Comparison of ENCODE assay signal across 10 mouse cellular contexts in genomic region chr16:38131041-38131440, GRCm38 (mm10). TPM values are rescaled to one million over a fixed set of nuclear protein-coding genes. Genes with fewer than 3 reads are reported as not detected.
DNase-seq lines count a peak whose midpoint lies in the region; ATAC-seq and TF ChIP-seq lines count a peak whose summit lies in the region.
"Had no signal": no experiment of that assay in that cellular context is flagged by ENCODE, and none has a peak within 500 bp of the region (broad histone marks: within the 10 kb centered on the region; RNA-seq: fewer than 3 reads in every experiment).

No protein-coding gene starts in this region.

- no peaks in the 10 kb centered on the region for H3K9me3 ChIP-seq in kidney, embryonic 16.5 days (ENCODE audit: low read length)
- H3K9me3 ChIP-seq in midbrain, embryonic 16.5 days (replicated peaks; ENCODE audit: control insufficient read depth, low read length, poor library complexity, severe bottlenecking), result no peaks in the 10 kb centered on the region
- H3K9me3 ChIP-seq: embryonic facial prominence, embryonic 12.5 days; liver, embryonic 13.5 days had no signal

- H3K4me3 ChIP-seq in heart, adult 2 months, result peak overlapping the region; percentile 13; the same call in 1 of the 2 replicates
- H3K4me3 ChIP-seq in kidney, embryonic 16.5 days (ENCODE audit: low read length), result no peak overlapping the region
- H3K4me3 ChIP-seq in midbrain, embryonic 16.5 days (ENCODE audit: low read depth, low read length), result no peak overlapping the region
- H3K4me3 ChIP-seq: embryonic facial prominence, embryonic 12.5 days; liver, embryonic 13.5 days had no signal

- no peaks in the 10 kb centered on the region for H3K27me3 ChIP-seq in heart, adult 2 months (ENCODE audit: control insufficient read depth, insufficient read depth, low read length)
- H3K27me3 ChIP-seq in kidney, embryonic 16.5 days (ENCODE audit: insufficient read depth, low read length), result no peaks in the 10 kb centered on the region
- no peaks in the 10 kb centered on the region for H3K27me3 ChIP-seq in midbrain, embryonic 16.5 days (ENCODE audit: control insufficient read depth, insufficient read depth, low read depth, low read length)
- H3K27me3 ChIP-seq: embryonic facial prominence, embryonic 12.5 days; liver, embryonic 13.5 days had no signal

- no peak for TF ChIP-seq EP300 in heart, adult 2 months (IDR thresholded peaks at IDR 0.05; ENCODE audit: insufficient read depth, low read depth, low read length)

- H3K79me2 ChIP-seq in heart, adult 2 months (replicated peaks; ENCODE audit: control insufficient read depth, insufficient read depth, low read length), result peaks cover 7% of the 10 kb centered on the region

- peak overlapping the region; percentile 35; the same call in 1 of the 2 replicates for H3K4me2 ChIP-seq in kidney, embryonic 16.5 days (replicated peaks; ENCODE audit: low read depth, low read length)
- no peak overlapping the region for H3K4me2 ChIP-seq in midbrain, embryonic 16.5 days (ENCODE audit: low read length)
- H3K4me2 ChIP-seq: embryonic facial prominence, embryonic 12.5 days had no signal

- peak overlapping the region; percentile 71 for H3K27ac ChIP-seq in heart, adult 2 months
- peak overlapping the region; percentile 79; the same call in 1 of the 2 replicates for H3K27ac ChIP-seq in kidney, embryonic 16.5 days (ENCODE audit: low read length)
- H3K27ac ChIP-seq in midbrain, embryonic 16.5 days (ENCODE audit: low read length), result no peak overlapping the region
- H3K27ac ChIP-seq: liver, embryonic 13.5 days had no signal

- intact Hi-C loops in heart, adult 2 months (cut with DNase I), result no loop called here

- no peak for DNase-seq in heart, adult 2 months
- DNase-seq in heart, postnatal 4 days, result no peak
- no peak for DNase-seq in kidney, adult 9 months
- peak; percentile 34 for DNase-seq in thymus, postnatal 14 days
- DNase-seq in thymus, postnatal 25 days, result no peak
- DNase-seq in thymus, postnatal 4 days, result peak; percentile 35
- DNase-seq: liver, embryonic 13.5 days had no signal

- peaks cover 15% of the 10 kb centered on the region for H3K36me3 ChIP-seq in heart, adult 2 months (ENCODE audit: control insufficient read depth, insufficient read depth, low read length)
- no peaks in the 10 kb centered on the region for H3K36me3 ChIP-seq in kidney, embryonic 16.5 days (ENCODE audit: insufficient read depth, low read length)
- no peaks in the 10 kb centered on the region for H3K36me3 ChIP-seq in midbrain, embryonic 16.5 days (ENCODE audit: control insufficient read depth, insufficient read depth, low read length)
- H3K36me3 ChIP-seq: embryonic facial prominence, embryonic 12.5 days; liver, embryonic 13.5 days had no signal

- TF ChIP-seq CTCF in heart, adult 2 months (IDR thresholded peaks at IDR 0.05), result no peak

- no peak for ATAC-seq in kidney, embryonic 16.5 days (ENCODE audit: low FRiP score, low TSS enrichment)
- ATAC-seq in midbrain, embryonic 16.5 days, result no peak

- H3K9ac ChIP-seq in heart, adult 2 months (ENCODE audit: low read depth, low read length), result no peak overlapping the region
- H3K9ac ChIP-seq in kidney, embryonic 16.5 days (replicated peaks; ENCODE audit: low read length), result no peak overlapping the region
- H3K9ac ChIP-seq in midbrain, embryonic 16.5 days (ENCODE audit: low read depth, low read length), result no peak overlapping the region
- H3K9ac ChIP-seq: embryonic facial prominence, embryonic 12.5 days; liver, embryonic 13.5 days had no signal

- peaks cover 14% of the 10 kb centered on the region for H3K4me1 ChIP-seq in heart, adult 2 months (ENCODE audit: control insufficient read depth, insufficient read depth, low read length)
- peaks cover 35% of the 10 kb centered on the region for H3K4me1 ChIP-seq in kidney, embryonic 16.5 days (ENCODE audit: insufficient read depth, low read length)
- peaks cover 30% of the 10 kb centered on the region for H3K4me1 ChIP-seq in midbrain, embryonic 16.5 days (ENCODE audit: control insufficient read depth, insufficient read depth, low read length)

- no peak for TF ChIP-seq POLR2A in heart, adult 2 months (IDR thresholded peaks at IDR 0.05; ENCODE audit: insufficient read depth, low read depth, low read length)

- WGBS in heart, adult 2 months, result 45% methylated on average over 3 of the region's 3 CpGs
- WGBS in kidney, embryonic 16.5 days, result 76% methylated on average over 3 of the region's 3 CpGs
- 79% methylated on average over 3 of the region's 3 CpGs for WGBS in midbrain, embryonic 16.5 days

RNA-seq across cellular contexts. Expression of gene Gsk3b, which starts 42.2 kb away (rescaled TPM):
- total RNA-seq in heart, adult 2 months (2021), result 10 to 100 TPM; 48.8 to 58.3 TPM
- polyA plus RNA-seq in heart, adult 2 months (2012; rRNA removed), result 9.9 and 21.6 TPM in 2 replicates
- 10 to 100 TPM; 74.5 to 76.9 TPM for total RNA-seq in heart, postnatal 4 days (2021)
- polyA plus RNA-seq in kidney, embryonic 16.5 days (2015; fragmentation: Nextera tagmentation; extraction: Ambion mirVana), result 50.3 and 56.2 TPM in 2 replicates
- polyA plus RNA-seq in midbrain, embryonic 16.5 days (2015; fragmentation: Nextera tagmentation; extraction: Ambion mirVana), result 138 and 153 TPM in 2 replicates

Comparison
In these comparisons a context has a peak if more than half of its experiments do, and no peak if none do; other contexts are left out.
1. DNase-seq: peak in thymus, postnatal 14 days (single experiment) and thymus, postnatal 4 days (single experiment); none in heart, adult 2 months (0 of 2), heart, postnatal 4 days (single experiment), kidney, adult 9 months (single experiment) and thymus, postnatal 25 days (single experiment).